Comparison of ENCODE assay signal across 21 mouse cellular contexts in the genomic region with DNA sequence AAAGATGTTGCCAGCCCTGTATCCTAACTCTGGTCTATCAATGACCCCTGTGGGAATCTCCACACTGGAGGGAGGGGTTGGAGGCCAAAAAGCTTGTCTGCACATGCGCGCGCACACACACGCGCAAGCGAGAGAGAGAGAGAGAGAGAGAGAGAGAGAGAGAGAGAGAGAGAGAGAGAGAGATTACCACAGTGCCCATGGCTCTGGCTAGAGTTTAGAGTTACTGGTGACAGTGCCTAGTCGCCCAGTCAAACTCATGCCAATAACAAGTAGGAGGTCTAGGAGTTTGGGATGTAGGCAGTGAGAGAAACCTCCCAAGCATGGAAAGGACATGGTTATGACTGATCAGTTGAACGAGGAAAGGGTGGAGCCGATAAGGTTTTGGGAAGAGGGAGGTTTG.
DNase-seq lines count a peak whose midpoint lies in the region; TF ChIP-seq lines count a peak whose summit lies in the region.
"Had no signal": no experiment of that assay in that cellular context is flagged by ENCODE, and none has a peak within 500 bp of the region (broad histone marks: within the 10 kb centered on the region; RNA-seq: fewer than 3 reads in every experiment).

No protein-coding gene starts in this region.

- no peaks in the 10 kb centered on the region for H3K27me3 ChIP-seq in heart, embryonic 10.5 days (ENCODE audit: insufficient read depth, poor library complexity, severe bottlenecking)
- H3K27me3 ChIP-seq in MEL (ENCODE audit: control insufficient read depth in 1 of 2, insufficient read depth in 2 of 2, low read length in 2 of 2) = no peaks in the 10 kb centered on the region
- H3K27me3 ChIP-seq: CH12.LX; forebrain, embryonic 15.5 days; heart, embryonic 13.5 days had no signal

- no peak for TF ChIP-seq CTCF in MEL (IDR thresholded peaks at IDR 0.05 in 2 of 3, conservative IDR thresholded peaks at IDR 0.05 in 1 of 3; ENCODE audit: control insufficient read depth in 1 of 3, insufficient read depth in 1 of 3, low read depth in 2 of 3, low read length in 3 of 3, poor library complexity in 1 of 3, severe bottlenecking in 1 of 3)
- no peak for TF ChIP-seq CTCF in bone marrow macrophage, adult 2 months (IDR thresholded peaks at IDR 0.05; ENCODE audit: low read depth, low read length)

- 91% methylated on average over 9 of the region's 9 CpGs for WGBS in heart, embryonic 10.5 days

- H3K9ac ChIP-seq in MEL (ENCODE audit: control insufficient read depth, low read depth, low read length, poor library complexity, severe bottlenecking) = no peak overlapping the region
- H3K9ac ChIP-seq: embryonic facial prominence, embryonic 12.5 days; forebrain, embryonic 12.5 days; forebrain, embryonic 15.5 days; heart, embryonic 13.5 days; hindbrain, embryonic 14.5 days had no signal

- no peaks in the 10 kb centered on the region for H3K79me2 ChIP-seq in MEL (ENCODE audit: control insufficient read depth, insufficient read depth, low read length, poor library complexity)

- no peak for TF ChIP-seq EP300 in MEL (IDR thresholded peaks at IDR 0.05; ENCODE audit: low read depth in 1 of 2, low read length in 2 of 2)

- DNase-seq in heart, embryonic 10.5 days (ENCODE audit: low spot score) = no peak
- DNase-seq in heart, postnatal 25 days (ENCODE audit: low spot score) = no peak
- peak; percentile 49 for DNase-seq in MEL (ENCODE audit: low read depth, low spot score)
- no peak for DNase-seq in thymus, postnatal 10 days (ENCODE audit: low spot score in 2 of 2)
- no peak for DNase-seq in lung, postnatal 25 days (ENCODE audit: low spot score)
- DNase-seq: adrenal gland, postnatal 25 days; B cell, adult 2 months; cerebellum, adult 18-20 months; cerebellum, adult 9-10 months; cerebellum, postnatal 14 days; gastrocnemius, postnatal 25 days had no signal

- H3K4me1 ChIP-seq in heart, embryonic 10.5 days = peaks cover 57% of the 10 kb centered on the region
- peaks cover 4 to 43% of the 10 kb centered on the region in 2 experiments for H3K4me1 ChIP-seq in MEL (ENCODE audit: control insufficient read depth in 1 of 2, insufficient read depth in 2 of 2, low read length in 2 of 2)
- peaks cover 66% of the 10 kb centered on the region for H3K4me1 ChIP-seq in bone marrow macrophage, adult 2 months (ENCODE audit: control insufficient read depth, insufficient read depth, low read length)
- H3K4me1 ChIP-seq: embryonic facial prominence, embryonic 12.5 days; forebrain, embryonic 15.5 days had no signal

- H3K4me3 ChIP-seq in heart, embryonic 10.5 days = no peak overlapping the region
- peak overlapping the region in 1 of 2 experiments; percentile 13; a peak in 2 of 4 replicates for H3K4me3 ChIP-seq in MEL (ENCODE audit: control insufficient read depth in 1 of 2, insufficient read depth in 1 of 2, low read depth in 2 of 2, low read length in 2 of 2)
- H3K4me3 ChIP-seq in bone marrow macrophage, adult 2 months (ENCODE audit: insufficient read depth, low read length) = no peak overlapping the region
- H3K4me3 ChIP-seq: embryonic facial prominence, embryonic 12.5 days; erythroblast, embryonic 14.5 days; forebrain, embryonic 12.5 days; forebrain, embryonic 15.5 days; heart, embryonic 13.5 days had no signal

- no peak for TF ChIP-seq POLR2A in MEL (IDR thresholded peaks at IDR 0.05; ENCODE audit: control insufficient read depth in 1 of 2, insufficient read depth in 1 of 2, low read depth in 1 of 2, low read length in 2 of 2, poor library complexity in 1 of 2)
- no peak for TF ChIP-seq POLR2A in bone marrow macrophage, adult 2 months (IDR thresholded peaks at IDR 0.05; ENCODE audit: borderline replicate concordance, low read depth, low read length)

- no peaks in the 10 kb centered on the region for H3K9me3 ChIP-seq in heart, embryonic 10.5 days
- no peaks in the 10 kb centered on the region for H3K9me3 ChIP-seq in MEL (replicated peaks; ENCODE audit: insufficient read depth, low read length)
- H3K9me3 ChIP-seq: embryonic facial prominence, embryonic 12.5 days; forebrain, embryonic 12.5 days; forebrain, embryonic 15.5 days; G1E; heart, embryonic 13.5 days had no signal

- intact Hi-C loops in heart, postnatal 25 days (cut with DNase I) = loop anchor here (10.0 kb wide), 1 partner anchor 166 kb away; no protein-coding TSS in a partner anchor

- no peaks in the 10 kb centered on the region for H3K36me3 ChIP-seq in heart, embryonic 10.5 days
- H3K36me3 ChIP-seq in MEL (ENCODE audit: control insufficient read depth in 1 of 2, insufficient read depth in 2 of 2, low read length in 2 of 2) = peaks cover 0 to 38% of the 10 kb centered on the region in 2 experiments; a peak in 2 of 4 replicates
- H3K36me3 ChIP-seq: embryonic facial prominence, embryonic 12.5 days; forebrain, embryonic 12.5 days; forebrain, embryonic 15.5 days; G1E; heart, embryonic 13.5 days had no signal

- peak overlapping the region; percentile 83; the same call in 1 of the 2 replicates for H3K27ac ChIP-seq in heart, embryonic 10.5 days
- H3K27ac ChIP-seq in MEL (ENCODE audit: control insufficient read depth, low read depth, low read length) = peak overlapping the region; percentile 33
- peak overlapping the region; percentile 74 for H3K27ac ChIP-seq in bone marrow macrophage, adult 2 months (ENCODE audit: insufficient read depth, low read depth, low read length)
- H3K27ac ChIP-seq: embryonic facial prominence, embryonic 12.5 days; forebrain, embryonic 12.5 days; forebrain, embryonic 15.5 days; hindbrain, embryonic 14.5 days; hindbrain, postnatal 0 days had no signal

- no peak for TF ChIP-seq RAD21 in MEL (IDR thresholded peaks at IDR 0.05; ENCODE audit: low read depth, low read length)

TF ChIP-seq in MEL, 35 proteins besides CTCF, POLR2A, EP300 and RAD21:
- TF ChIP-seq JUND (IDR thresholded peaks at IDR 0.05; ENCODE audit: low read depth, low read length) (peak; percentile 97), GATA1 (IDR thresholded peaks at IDR 0.05; ENCODE audit: low read depth, low read length) (no peak), NRF1 (IDR thresholded peaks at IDR 0.05; ENCODE audit: insufficient read depth, low read depth, low read length, poor library complexity, severe bottlenecking) (peak; percentile 61)

Comparison
In these comparisons a context has a peak if more than half of its experiments do, and no peak if none do; other contexts are left out.
1. H3K27ac ChIP-seq: peak in every context shown above with its lines; median percentile 83 in heart, embryonic 10.5 days; 74 in bone marrow macrophage, adult 2 months; 33 in MEL.